Mouse (Mus musculus) intestine, postnatal 0 days (tissue): ENCODE data around the gene Myom1. TPM values are rescaled to one million over a fixed set of nuclear protein-coding genes. Genes with fewer than 3 reads are reported as not detected.
"Not testable (repeated sequence)": the region's sequence is repeated elsewhere in the genome, so short reads cannot be mapped to it uniquely, and the experiment has no call there.

Experiments
- ATAC-seq: fragments of 200-750 bp; cut with Nextera tagmentation; 2 replicates; pipeline ENCODE4 v1.8.0; 2017; ENCODE audit warnings: mild to moderate bottlenecking, moderate TSS enrichment, moderate library complexity
- H3K27ac ChIP-seq: fragments of 300-500 bp; sonication (generic); 2 replicates; pipeline ENCODE4 v1.5.1; 2014; ENCODE audit warnings: mild to moderate bottlenecking, low read depth, low read length, moderate library complexity
- H3K27me3 ChIP-seq: fragments of 300-500 bp; sonication (generic); replicated peaks from 2 replicates; pipeline ENCODE4 v1.6.1; 2014; ENCODE audit warnings: low read length, mixed read lengths; ENCODE audit not compliant: control insufficient read depth, insufficient read depth
- H3K36me3 ChIP-seq: fragments of 300-500 bp; sonication (generic); 2 replicates; pipeline ENCODE4 v1.6.1; 2014; ENCODE audit warnings: mild to moderate bottlenecking, moderate library complexity; ENCODE audit not compliant: control insufficient read depth, insufficient read depth
- H3K4me1 ChIP-seq: fragments of 300-500 bp; sonication (generic); replicated peaks from 2 replicates; pipeline ENCODE4 v1.6.1; 2014; ENCODE audit warnings: antibody characterized with exemption, low read length, mixed read lengths; ENCODE audit not compliant: control insufficient read depth, insufficient read depth
- H3K4me2 ChIP-seq: fragments of 300-500 bp; sonication (generic); replicated peaks from 2 replicates; pipeline ENCODE4 v1.6.1; 2014; ENCODE audit warnings: low read depth, mild to moderate bottlenecking, moderate library complexity
- H3K4me3 ChIP-seq: fragments of 300-500 bp; sonication (generic); 2 replicates; pipeline ENCODE4 v1.5.1; 2014; ENCODE audit warnings: low read depth, low read length
- H3K9ac ChIP-seq: fragments of 300-500 bp; sonication (generic); 2 replicates; pipeline ENCODE4 v1.6.1; 2014; ENCODE audit warnings: mild to moderate bottlenecking, low read depth, low read length
- H3K9me3 ChIP-seq: fragments of 300-500 bp; sonication (generic); 2 replicates; pipeline ENCODE4 v1.6.1; 2016; ENCODE audit warnings: mixed run types; ENCODE audit not compliant: control insufficient read depth
- CTCF ChIP-seq: sonication (generic); IDR thresholded peaks from 2 replicates; pipeline ENCODE4 v1.5.1; 2016; ENCODE audit warnings: low read depth, mild to moderate bottlenecking, control low read depth, antibody characterized with exemption, moderate library complexity
- WGBS: fragments of 180-500 bp; shearing (Covaris S2); extraction: QIAGEN DNeasy Blood & Tissue Kit; methylation state at CpG from one replicate; pipeline ENCODE4 v1.1.7; 2014; 5-methylcytosine and 5-hydroxymethylcytosine counted together
- polyA plus RNA-seq: library from polyadenylated mRNA; unstranded; fragments of >200 nt; fragmentation: Nextera tagmentation; extraction: Ambion mirVana; gene quantifications from 2 replicates; pipeline ENCODE4 v1.2.1, GENCODE M21; 2015

Gene Myom1
- polyA plus RNA-seq, 1 experiment from 2014 or later = 8.9 TPM

GRCm38 (mm10) chr17:70968606-70969191 is 33.7 kb upstream of the Myom1 start:
- peak; percentile 20; the same call in 1 of the 2 replicates for ATAC-seq
- no peak overlapping the region; the same call in 1 of the 2 replicates for H3K4me2 ChIP-seq

GRCm38 (mm10) chr17:70971206-70971605 is 31.2 kb upstream of the Myom1 start:
- TF ChIP-seq CTCF = no peak
- 73% methylated on average over 11 of the region's 11 CpGs for WGBS
- H3K27me3 ChIP-seq = no peaks in the 10 kb centered on the region

More at GRCm38 (mm10) chr17:70968606-70969191, 33.7 kb upstream of the Myom1 start:
- Histone ChIP-seq H3K4me3 (no peak overlapping the region), H3K27ac (no peak overlapping the region), H3K27me3 (no peaks in the 10 kb centered on the region), H3K9me3 (no peaks in the 10 kb centered on the region), H3K4me1 (no peaks in the 10 kb centered on the region), H3K36me3 (peaks cover 11% of the 10 kb centered on the region), H3K9ac (no peak overlapping the region)
- TF ChIP-seq CTCF = peak; percentile 82
- 13% methylated on average over 8 of the region's 8 CpGs for WGBS

GRCm38 (mm10) chr17:70973398-70973797 is 29.0 kb upstream of the Myom1 start:
- Histone ChIP-seq H3K27me3 (no peaks in the 10 kb centered on the region), H3K9me3 (no peaks in the 10 kb centered on the region), H3K27ac (no peak overlapping the region), H3K9ac (no peak overlapping the region), H3K4me2 (no peak overlapping the region), H3K4me3 (no peak overlapping the region), H3K36me3 (peaks cover 40% of the 10 kb centered on the region), H3K4me1 (no peaks in the 10 kb centered on the region)
- no peak for ATAC-seq
- TF ChIP-seq CTCF = no peak
- 78% methylated on average over 9 of the region's 9 CpGs for WGBS

More at GRCm38 (mm10) chr17:70971206-70971605, 31.2 kb upstream of the Myom1 start:
- Histone ChIP-seq H3K27ac (no peak overlapping the region), H3K9me3 (no peaks in the 10 kb centered on the region), H3K4me1 (no peaks in the 10 kb centered on the region), H3K36me3 (peaks cover 32% of the 10 kb centered on the region), H3K9ac (no peak overlapping the region), H3K4me3 (no peak overlapping the region), H3K4me2 (no peak overlapping the region)
- ATAC-seq = no peak

- not testable (repeated sequence) for H3K9me3 ChIP-seq, H3K4me1 ChIP-seq, H3K9ac ChIP-seq, H3K4me2 ChIP-seq, H3K27ac ChIP-seq, H3K27me3 ChIP-seq, H3K4me3 ChIP-seq, ATAC-seq
- H3K36me3 ChIP-seq = peaks cover 45% of the 10 kb centered on the region
- 88% methylated on average over 14 of the region's 14 CpGs for WGBS
These were observed 28.4 kb upstream of the Myom1 start for GRCm38 (mm10) chr17:70974065-70974464.

- H3K36me3 ChIP-seq = peaks cover 60% of the 10 kb centered on the region
These were observed 24.6 kb upstream of the Myom1 start for GRCm38 (mm10) chr17:70977799-70978198.

GRCm38 (mm10) chr17:70979345-70980223 is 22.8 kb upstream of the Myom1 start:
- peak; percentile 65 for TF ChIP-seq CTCF
- Histone ChIP-seq H3K9ac (no peak overlapping the region), H3K4me1 (no peaks in the 10 kb centered on the region), H3K27me3 (no peaks in the 10 kb centered on the region), H3K27ac (no peak overlapping the region; the same call in 1 of the 2 replicates), H3K36me3 (peaks cover 54% of the 10 kb centered on the region), H3K4me2 (no peak overlapping the region), H3K4me3 (no peak overlapping the region), H3K9me3 (no peaks in the 10 kb centered on the region)
- ATAC-seq = peak; percentile 26; the same call in 1 of the 2 replicates
- WGBS = 83% methylated on average over 20 of the region's 20 CpGs

More at GRCm38 (mm10) chr17:70977799-70978198, 24.6 kb upstream of the Myom1 start:
- ATAC-seq = no peak
- WGBS = 88% methylated on average over 6 of the region's 6 CpGs
- Histone ChIP-seq H3K27ac (no peak overlapping the region), H3K27me3 (no peaks in the 10 kb centered on the region), H3K9ac (no peak overlapping the region), H3K4me1 (no peaks in the 10 kb centered on the region), H3K4me2 (no peak overlapping the region), H3K4me3 (no peak overlapping the region), H3K9me3 (no peaks in the 10 kb centered on the region)
- TF ChIP-seq CTCF = peak; percentile 58
